Mouse (Mus musculus) embryo, embryonic 10 days (tissue): ENCODE measurements around the gene Ttc26.
"Not testable (repeated sequence)": the region's sequence is repeated elsewhere in the genome, so short reads cannot be mapped to it uniquely, and the experiment has no call there.

Source experiments
- DNase-seq: peaks from one replicate; pipeline ENCODE4 v3.0.0-alpha.2; 2015; ENCODE audit warnings: low spot score

The Ttc26 gene

DNA sequence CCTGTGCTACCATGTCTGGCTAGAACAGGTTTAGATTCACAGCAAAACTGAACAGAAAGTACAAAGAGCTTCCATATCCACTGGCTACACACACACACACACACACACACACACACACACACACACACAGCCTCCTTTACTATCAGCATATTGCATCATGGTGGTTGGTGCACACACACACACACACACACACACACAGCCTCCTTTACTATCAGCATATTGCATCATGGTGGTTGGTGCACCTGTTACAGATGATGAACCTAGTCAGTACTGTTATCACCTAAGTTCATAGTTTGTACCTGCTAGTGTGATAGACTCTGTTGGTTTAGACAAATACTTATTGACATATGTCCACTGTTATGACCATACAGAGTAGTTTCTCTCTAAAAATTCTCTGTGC lies 75.2 kb downstream of the Ttc26 start:
- DNase-seq = not testable (repeated sequence)

DNA sequence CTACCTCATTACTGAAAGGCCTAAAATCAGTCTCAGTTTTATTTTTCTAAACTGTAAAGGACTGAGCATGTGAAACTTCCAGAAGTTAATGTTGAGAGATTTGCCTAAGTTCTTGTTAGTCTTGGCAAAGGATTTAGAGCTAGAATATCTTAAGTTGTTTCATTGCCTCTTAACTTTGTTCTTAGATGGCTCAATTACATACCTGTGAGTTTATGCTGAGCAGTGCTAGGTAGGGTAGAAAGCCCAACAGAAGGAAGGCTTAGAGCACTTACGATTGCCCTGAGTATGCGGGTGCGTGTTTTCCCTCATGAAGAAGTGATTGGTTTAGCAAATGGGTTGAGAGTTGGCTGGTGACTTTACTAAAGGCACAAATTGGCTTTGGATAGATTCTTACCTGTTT lies 76.8 kb downstream of the Ttc26 start:
- no peak for DNase-seq

DNA sequence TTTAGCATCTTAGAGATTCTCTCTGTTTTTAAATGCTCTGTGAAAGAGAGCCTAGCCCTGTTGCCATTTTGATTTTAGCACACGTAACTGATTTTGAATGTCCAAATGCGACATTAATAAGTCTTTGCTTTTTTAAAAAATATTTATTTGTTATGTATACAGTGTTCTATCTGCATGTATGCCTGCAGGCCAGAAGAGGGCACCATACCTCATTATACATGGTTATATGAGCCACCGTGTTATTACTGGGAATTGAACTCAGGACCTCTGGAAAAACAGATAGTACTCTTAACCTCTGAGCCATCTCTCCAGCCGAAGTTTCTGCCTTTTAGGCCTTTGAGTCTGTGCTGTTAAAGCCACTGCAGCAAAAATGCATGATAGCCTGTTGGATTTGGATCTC lies 88.3 kb downstream of the Ttc26 start:
- DNase-seq = no peak
